Mouse (Mus musculus) heart, embryonic 14.5 days (tissue): ENCODE results near the gene Nusap1. TPM values are rescaled to one million over a fixed set of nuclear protein-coding genes. Genes with fewer than 3 reads are reported as not detected.
"Not testable (repeated sequence)": the region's sequence is repeated elsewhere in the genome, so short reads cannot be mapped to it uniquely, and the experiment has no call there.

Experiments
- ATAC-seq: fragments of 200-750 bp; cut with Nextera tagmentation; 2 replicates; pipeline ENCODE4 v1.8.0; 2017; ENCODE audit warnings: low read depth, moderate TSS enrichment; ENCODE audit not compliant: insufficient number of reproducible peaks, insufficient read depth, low FRiP score
- H3K27ac ChIP-seq, 2 experiments: fragments of 200-500 bp in 1 of 2; fragments of 300-500 bp in 1 of 2; sonication (generic) in 1 of 2; replicated peaks in 1 of 2; 2 replicates each; pipeline ENCODE4 v1.5.1; 2012 to 2014; ENCODE audit warnings: low read depth in 2 of 2, low read length in 2 of 2, control low read depth in 1 of 2, mild to moderate bottlenecking in 1 of 2, mixed read lengths in 1 of 2; ENCODE audit not compliant: control insufficient read depth in 1 of 2, insufficient read depth in 1 of 2
- H3K27me3 ChIP-seq: fragments of 300-500 bp; sonication (generic); 2 replicates; pipeline ENCODE4 v1.6.1; 2014; ENCODE audit warnings: mild to moderate bottlenecking, low read length, control low read depth; ENCODE audit not compliant: control insufficient read depth, insufficient read depth
- H3K36me3 ChIP-seq: fragments of 300-500 bp; sonication (generic); 2 replicates; pipeline ENCODE4 v1.6.1; 2014; ENCODE audit warnings: mild to moderate bottlenecking, control low read depth, low read length, mixed read lengths; ENCODE audit not compliant: control insufficient read depth, insufficient read depth
- H3K4me1 ChIP-seq, 2 experiments: fragments of 200-500 bp in 1 of 2; fragments of 300-500 bp in 1 of 2; sonication (generic) in 1 of 2; 2 replicates each; pipeline ENCODE4 v1.6.1; 2012 to 2014; ENCODE audit warnings: low read length in 2 of 2, control low read depth in 1 of 2, mixed read lengths in 1 of 2; ENCODE audit not compliant: control insufficient read depth in 2 of 2, insufficient read depth in 2 of 2
- H3K4me2 ChIP-seq: fragments of 300-500 bp; sonication (generic); 2 replicates; pipeline ENCODE4 v1.6.1; 2014; ENCODE audit warnings: mild to moderate bottlenecking, low read length
- H3K4me3 ChIP-seq, 2 experiments: fragments of 200-500 bp in 1 of 2; fragments of 300-500 bp in 1 of 2; sonication (generic) in 1 of 2; 2 replicates each; pipeline ENCODE4 v1.5.1; 2012 to 2014; ENCODE audit warnings: low read length in 2 of 2, mild to moderate bottlenecking in 2 of 2, control low read depth in 1 of 2, low read depth in 1 of 2, moderate library complexity in 1 of 2; ENCODE audit not compliant: control insufficient read depth in 1 of 2, insufficient read depth in 1 of 2
- H3K9ac ChIP-seq: fragments of 300-500 bp; sonication (generic); 2 replicates; pipeline ENCODE4 v1.6.1; 2014; ENCODE audit warnings: mild to moderate bottlenecking, low read length
- H3K9me3 ChIP-seq: fragments of 300-500 bp; sonication (generic); 2 replicates; pipeline ENCODE4 v1.6.1; 2016; ENCODE audit warnings: low read length, control low read depth; ENCODE audit not compliant: control insufficient read depth
- WGBS: fragments of 180-500 bp; shearing (Covaris S2); extraction: QIAGEN DNeasy Blood & Tissue Kit; methylation state at CpG from one replicate; pipeline ENCODE4 v1.1.7; 2014; 5-methylcytosine and 5-hydroxymethylcytosine counted together
- polyA plus RNA-seq: library from polyadenylated mRNA; unstranded; fragments of >200 nt; fragmentation: Nextera tagmentation; extraction: Ambion mirVana; gene quantifications from 2 replicates; pipeline ENCODE4 v1.2.1, GENCODE M21; 2014

Gene Nusap1
- polyA plus RNA-seq, 1 experiment from 2014 or later, result 39.7 TPM

GRCm38 (mm10) chr2:119641214-119641912 is 23.3 kb downstream of the Nusap1 start:
- Histone ChIP-seq H3K9me3 (no peaks in the 10 kb centered on the region), H3K27me3 (no peaks in the 10 kb centered on the region)

GRCm38 (mm10) chr2:119644254-119644653 is 26.2 kb downstream of the Nusap1 start:
- no peaks in the 10 kb centered on the region for H3K27me3 ChIP-seq
- H3K27ac ChIP-seq, result no peak overlapping the region
- no peak for ATAC-seq
- H3K9me3 ChIP-seq, result no peaks in the 10 kb centered on the region
- no peak overlapping the region for H3K9ac ChIP-seq
- 94% methylated on average over 5 of the region's 5 CpGs for WGBS
- H3K4me1 ChIP-seq, result no peaks in the 10 kb centered on the region
- H3K36me3 ChIP-seq, result peaks cover 97% of the 10 kb centered on the region
- H3K4me3 ChIP-seq, result no peak overlapping the region
- H3K4me2 ChIP-seq, result no peak overlapping the region

More at GRCm38 (mm10) chr2:119641214-119641912, 23.3 kb downstream of the Nusap1 start:
- Histone ChIP-seq H3K9ac (no peak overlapping the region), H3K4me2 (no peak overlapping the region), H3K4me1 (no peaks in the 10 kb centered on the region), H3K36me3 (peaks cover 96% of the 10 kb centered on the region), H3K4me3 (no peak overlapping the region), H3K27ac (no peak overlapping the region)
- no peak for ATAC-seq
- 94% methylated on average over 5 of the region's 5 CpGs for WGBS

- no peaks in the 10 kb centered on the region for H3K9me3 ChIP-seq
- peak within 1 kb of the TSS; percentile 87 to 98 for H3K4me3 ChIP-seq
- peaks cover 5 to 12% of the 10 kb centered on the region in 2 experiments for H3K4me1 ChIP-seq
- peak within 1 kb of the TSS; percentile 25 to 67; a peak in 3 of 4 replicates for H3K27ac ChIP-seq
- peaks cover 28% of the 10 kb centered on the region for H3K36me3 ChIP-seq
- H3K9ac ChIP-seq, result peak within 1 kb of the TSS; percentile 96
- peak within 1 kb of the TSS; percentile 80 for H3K4me2 ChIP-seq
- WGBS, result under 1% methylated on average over 44 of the region's 44 CpGs
- no peaks in the 10 kb centered on the region for H3K27me3 ChIP-seq
- no peak for ATAC-seq
Observed at GRCm38 (mm10) chr2:119662220-119663182, 44.4 kb downstream of the Nusap1 start, which contains the start of gene Ndufaf1. Gene Ndufaf1 (minus strand): TSS chr2:119662827.

GRCm38 (mm10) chr2:119665744-119666143 is 47.6 kb downstream of the Nusap1 start:
- H3K4me2 ChIP-seq, ATAC-seq, H3K36me3 ChIP-seq, H3K4me3 ChIP-seq, H3K9me3 ChIP-seq, H3K27ac ChIP-seq, H3K27me3 ChIP-seq, H3K9ac ChIP-seq: not testable (repeated sequence)
- peaks cover 5 to 12% of the 10 kb centered on the region in 2 experiments for H3K4me1 ChIP-seq
- WGBS, result 65% methylated on average over 19 of the region's 23 CpGs

- ATAC-seq, result no peak
Observed at GRCm38 (mm10) chr2:119669010-119669409, 50.9 kb downstream of the Nusap1 start.

GRCm38 (mm10) chr2:119674525-119675214 is 56.6 kb downstream of the Nusap1 start, which contains the start of gene Rtf1:
Gene Rtf1 (plus strand): TSS chr2:119675068.
- H3K36me3 ChIP-seq, result no peaks in the 10 kb centered on the region
- WGBS, result under 1% methylated on average over 56 of the region's 58 CpGs
- peak; percentile 91 for ATAC-seq
- peaks cover 0 to 18% of the 10 kb centered on the region in 2 experiments; a peak in 2 of 4 replicates for H3K4me1 ChIP-seq
- H3K9ac ChIP-seq, result peak within 1 kb of the TSS; percentile 97
- H3K4me2 ChIP-seq, result peak within 1 kb of the TSS; percentile 91
- H3K27ac ChIP-seq, result peak within 1 kb of the TSS; percentile 79 to 91
- peak within 1 kb of the TSS; percentile 92 to 98 for H3K4me3 ChIP-seq
- H3K27me3 ChIP-seq, result no peaks in the 10 kb centered on the region
- no peaks in the 10 kb centered on the region for H3K9me3 ChIP-seq

More at GRCm38 (mm10) chr2:119669010-119669409, 50.9 kb downstream of the Nusap1 start:
- Histone ChIP-seq H3K4me2 (no peak overlapping the region), H3K27ac (no peak overlapping the region), H3K9me3 (no peaks in the 10 kb centered on the region), H3K4me3 (no peak overlapping the region), H3K36me3 (no peaks in the 10 kb centered on the region), H3K27me3 (no peaks in the 10 kb centered on the region), H3K4me1 (peaks cover 0 to 4% of the 10 kb centered on the region in 2 experiments; a peak in 2 of 4 replicates), H3K9ac (no peak overlapping the region)
- WGBS, result 12% methylated on average over 7 of the region's 7 CpGs
